Mouse (Mus musculus): ENCODE measurements at regions not wholly inside any gene's neighbourhood (a gene's known extent, or its start where the extent isn't known, plus 50 kb on each side); places are given as distances from the start of the nearest gene placed in this dataset.

- Histone ChIP-seq H3K4me3 (ENCODE audit: low read depth, low read length) (no peak overlapping the region), H3K4me2 (ENCODE audit: low read depth, low read length) (no peak overlapping the region), H3K4me1 (ENCODE audit: control insufficient read depth, low read depth, low read length) (no peaks in the 10 kb centered on the region), H3K27me3 (ENCODE audit: control insufficient read depth, insufficient read depth, low read depth, low read length) (no peaks in the 10 kb centered on the region), H3K36me3 (ENCODE audit: control insufficient read depth, insufficient read depth) (no peaks in the 10 kb centered on the region), H3K9me3 (replicated peaks; ENCODE audit: control insufficient read depth, low read length) (no peaks in the 10 kb centered on the region), H3K27ac (ENCODE audit: low read length) (no peak overlapping the region), H3K9ac (ENCODE audit: low read depth, low read length) (no peak overlapping the region)
- ATAC-seq (ENCODE audit: low read depth), result no peak
- 50% methylated on average over 3 of the region's 3 CpGs for WGBS (ENCODE audit: insufficient replicate concordance)
Measured at GRCm38 (mm10) chr1:137130264-137130663, 170.0 kb upstream of the Nr5a2 start.

- no peak for ATAC-seq (ENCODE audit: low read depth)
- H3K9me3 ChIP-seq (replicated peaks; ENCODE audit: control insufficient read depth, low read length), result no peaks in the 10 kb centered on the region
- WGBS (ENCODE audit: insufficient replicate concordance), result 76% methylated on average over 9 of the region's 9 CpGs
Measured at GRCm38 (mm10) chr1:137129116-137129515, 168.9 kb upstream of the Nr5a2 start.

GRCm38 (mm10) chr1:137117866-137118265 lies 157.6 kb upstream of the Nr5a2 start:
- Histone ChIP-seq H3K9me3 (replicated peaks; ENCODE audit: control insufficient read depth, low read length) (no peaks in the 10 kb centered on the region), H3K9ac (ENCODE audit: low read depth, low read length) (no peak overlapping the region)
- 46% methylated on average over 3 of the region's 3 CpGs for WGBS (ENCODE audit: insufficient replicate concordance)

More at GRCm38 (mm10) chr1:137129116-137129515, 168.9 kb upstream of the Nr5a2 start:
- Histone ChIP-seq H3K4me1 (ENCODE audit: control insufficient read depth, low read depth, low read length) (no peaks in the 10 kb centered on the region), H3K36me3 (ENCODE audit: control insufficient read depth, insufficient read depth) (no peaks in the 10 kb centered on the region), H3K27ac (ENCODE audit: low read length) (no peak overlapping the region), H3K27me3 (ENCODE audit: control insufficient read depth, insufficient read depth, low read depth, low read length) (no peaks in the 10 kb centered on the region), H3K4me2 (ENCODE audit: low read depth, low read length) (no peak overlapping the region), H3K9ac (ENCODE audit: low read depth, low read length) (no peak overlapping the region), H3K4me3 (ENCODE audit: low read depth, low read length) (no peak overlapping the region)

GRCm38 (mm10) chr1:137106444-137106843 lies 146.2 kb upstream of the Nr5a2 start:
- WGBS (ENCODE audit: insufficient replicate concordance), result 55% methylated on average over 2 of the region's 2 CpGs
- H3K4me2 ChIP-seq (ENCODE audit: low read depth, low read length), result no peak overlapping the region

More at GRCm38 (mm10) chr1:137117866-137118265, 157.6 kb upstream of the Nr5a2 start:
- no peak overlapping the region for H3K4me3 ChIP-seq (ENCODE audit: low read depth, low read length)
- H3K27ac ChIP-seq (ENCODE audit: low read length), result no peak overlapping the region
- no peaks in the 10 kb centered on the region for H3K4me1 ChIP-seq (ENCODE audit: control insufficient read depth, low read depth, low read length)
- H3K36me3 ChIP-seq (ENCODE audit: control insufficient read depth, insufficient read depth), result no peaks in the 10 kb centered on the region
- no peak overlapping the region for H3K4me2 ChIP-seq (ENCODE audit: low read depth, low read length)
- no peaks in the 10 kb centered on the region for H3K27me3 ChIP-seq (ENCODE audit: control insufficient read depth, insufficient read depth, low read depth, low read length)
- no peak for ATAC-seq (ENCODE audit: low read depth)

GRCm38 (mm10) chr1:137091762-137092161 lies 131.5 kb upstream of the Nr5a2 start:
- Histone ChIP-seq H3K36me3 (ENCODE audit: control insufficient read depth, insufficient read depth) (no peaks in the 10 kb centered on the region), H3K27me3 (ENCODE audit: control insufficient read depth, insufficient read depth, low read depth, low read length) (no peaks in the 10 kb centered on the region), H3K4me3 (ENCODE audit: low read depth, low read length) (no peak overlapping the region), H3K4me1 (ENCODE audit: control insufficient read depth, low read depth, low read length) (no peaks in the 10 kb centered on the region), H3K9me3 (replicated peaks; ENCODE audit: control insufficient read depth, low read length) (no peaks in the 10 kb centered on the region), H3K9ac (ENCODE audit: low read depth, low read length) (no peak overlapping the region), H3K27ac (ENCODE audit: low read length) (no peak overlapping the region), H3K4me2 (ENCODE audit: low read depth, low read length) (no peak overlapping the region)
- ATAC-seq (ENCODE audit: low read depth), result no peak
- 30% methylated on average over 9 of the region's 9 CpGs for WGBS (ENCODE audit: insufficient replicate concordance)

More at GRCm38 (mm10) chr1:137106444-137106843, 146.2 kb upstream of the Nr5a2 start:
- no peaks in the 10 kb centered on the region for H3K27me3 ChIP-seq (ENCODE audit: control insufficient read depth, insufficient read depth, low read depth, low read length)
- H3K36me3 ChIP-seq (ENCODE audit: control insufficient read depth, insufficient read depth), result no peaks in the 10 kb centered on the region
- H3K9me3 ChIP-seq (replicated peaks; ENCODE audit: control insufficient read depth, low read length), result no peaks in the 10 kb centered on the region
- no peak overlapping the region for H3K9ac ChIP-seq (ENCODE audit: low read depth, low read length)
- no peak overlapping the region for H3K4me3 ChIP-seq (ENCODE audit: low read depth, low read length)
- H3K4me1 ChIP-seq (ENCODE audit: control insufficient read depth, low read depth, low read length), result no peaks in the 10 kb centered on the region
- no peak for ATAC-seq (ENCODE audit: low read depth)
- H3K27ac ChIP-seq (ENCODE audit: low read length), result no peak overlapping the region

GRCm38 (mm10) chr1:137088148-137088547 lies 127.9 kb upstream of the Nr5a2 start:
- no peak for ATAC-seq (ENCODE audit: low read depth)
- Histone ChIP-seq H3K36me3 (ENCODE audit: control insufficient read depth, insufficient read depth) (no peaks in the 10 kb centered on the region), H3K9me3 (replicated peaks; ENCODE audit: control insufficient read depth, low read length) (no peaks in the 10 kb centered on the region), H3K4me2 (ENCODE audit: low read depth, low read length) (no peak overlapping the region), H3K27ac (ENCODE audit: low read length) (no peak overlapping the region), H3K4me1 (ENCODE audit: control insufficient read depth, low read depth, low read length) (no peaks in the 10 kb centered on the region), H3K4me3 (ENCODE audit: low read depth, low read length) (no peak overlapping the region), H3K27me3 (ENCODE audit: control insufficient read depth, insufficient read depth, low read depth, low read length) (no peaks in the 10 kb centered on the region), H3K9ac (ENCODE audit: low read depth, low read length) (no peak overlapping the region)
- 77% methylated on average over 10 of the region's 10 CpGs for WGBS (ENCODE audit: insufficient replicate concordance)

- no peak for ATAC-seq (ENCODE audit: low read depth)
- Histone ChIP-seq H3K36me3 (ENCODE audit: control insufficient read depth, insufficient read depth) (no peaks in the 10 kb centered on the region), H3K4me2 (ENCODE audit: low read depth, low read length) (no peak overlapping the region), H3K4me1 (ENCODE audit: control insufficient read depth, low read depth, low read length) (no peaks in the 10 kb centered on the region), H3K9me3 (replicated peaks; ENCODE audit: control insufficient read depth, low read length) (no peaks in the 10 kb centered on the region), H3K9ac (ENCODE audit: low read depth, low read length) (no peak overlapping the region), H3K27ac (ENCODE audit: low read length) (no peak overlapping the region), H3K27me3 (ENCODE audit: control insufficient read depth, insufficient read depth, low read depth, low read length) (no peaks in the 10 kb centered on the region), H3K4me3 (ENCODE audit: low read depth, low read length) (no peak overlapping the region)
- 66% methylated on average over 3 of the region's 3 CpGs for WGBS (ENCODE audit: insufficient replicate concordance)
Measured at GRCm38 (mm10) chr1:137086766-137087165, 126.5 kb upstream of the Nr5a2 start.

- Histone ChIP-seq H3K27me3 (ENCODE audit: control insufficient read depth, insufficient read depth, low read depth, low read length) (no peaks in the 10 kb centered on the region), H3K9ac (ENCODE audit: low read depth, low read length) (no peak overlapping the region), H3K4me1 (ENCODE audit: control insufficient read depth, low read depth, low read length) (no peaks in the 10 kb centered on the region), H3K36me3 (ENCODE audit: control insufficient read depth, insufficient read depth) (no peaks in the 10 kb centered on the region), H3K9me3 (replicated peaks; ENCODE audit: control insufficient read depth, low read length) (no peaks in the 10 kb centered on the region), H3K4me2 (ENCODE audit: low read depth, low read length) (no peak overlapping the region), H3K4me3 (ENCODE audit: low read depth, low read length) (no peak overlapping the region), H3K27ac (ENCODE audit: low read length) (no peak overlapping the region)
- 49% methylated on average over 1 of the region's 1 CpGs for WGBS (ENCODE audit: insufficient replicate concordance)
- ATAC-seq (ENCODE audit: low read depth), result no peak
Measured at GRCm38 (mm10) chr1:137083500-137083899, 123.3 kb upstream of the Nr5a2 start.

GRCm38 (mm10) chr1:137079401-137080003 lies 119.3 kb upstream of the Nr5a2 start:
- H3K4me2 ChIP-seq (ENCODE audit: low read depth, low read length), result no peak overlapping the region
- H3K9me3 ChIP-seq (replicated peaks; ENCODE audit: control insufficient read depth, low read length), result no peaks in the 10 kb centered on the region
- H3K27ac ChIP-seq (ENCODE audit: low read length), result no peak overlapping the region
- H3K4me1 ChIP-seq (ENCODE audit: control insufficient read depth, low read depth, low read length), result no peaks in the 10 kb centered on the region
- ATAC-seq (ENCODE audit: low read depth), result no peak
- WGBS (ENCODE audit: insufficient replicate concordance), result 29% methylated on average over 11 of the region's 11 CpGs
- no peaks in the 10 kb centered on the region for H3K27me3 ChIP-seq (ENCODE audit: control insufficient read depth, insufficient read depth, low read depth, low read length)
- H3K9ac ChIP-seq (ENCODE audit: low read depth, low read length), result no peak overlapping the region
- H3K4me3 ChIP-seq (ENCODE audit: low read depth, low read length), result no peak overlapping the region
- H3K36me3 ChIP-seq (ENCODE audit: control insufficient read depth, insufficient read depth), result no peaks in the 10 kb centered on the region

All from liver, embryonic 16.5 days (tissue).